Mouse (Mus musculus) CH12.LX (cell line): ENCODE measurements at regions not wholly inside any gene's neighbourhood (a gene's known extent, or its start where the extent isn't known, plus 50 kb on each side); places are given as distances from the start of the nearest gene placed in this dataset.

ENCODE experiments used
- CHD2 ChIP-seq: IDR thresholded peaks from 2 replicates; pipeline ENCODE4 v1.6.1; 2011; ENCODE audit warnings: low read length, improper control_type of control experiment
- CTCF ChIP-seq, 2 experiments: IDR thresholded peaks in 1 of 2; conservative IDR thresholded peaks in 1 of 2; 2 replicates each; pipeline ENCODE4 v1.5.1; 2011 to 2012; ENCODE audit warnings: low read depth in 2 of 2, low read length in 2 of 2, improper control_type of control experiment in 1 of 2, inconsistent platforms in 1 of 2, mild to moderate bottlenecking in 1 of 2, moderate library complexity in 1 of 2
- E2F4 ChIP-seq: IDR thresholded peaks from 2 replicates; pipeline ENCODE4 v1.6.1; 2011; ENCODE audit warnings: low read depth, low read length, improper control_type of control experiment; ENCODE audit not compliant: insufficient replicate concordance
- EP300 ChIP-seq: IDR thresholded peaks from 2 replicates; pipeline ENCODE4 v1.6.1; 2011; ENCODE audit warnings: low read length, improper control_type of control experiment
- MAX ChIP-seq: IDR thresholded peaks from 2 replicates; pipeline ENCODE4 v1.6.1; 2011; ENCODE audit warnings: low read length, improper control_type of control experiment
- POLR2A ChIP-seq: IDR thresholded peaks from 2 replicates; pipeline ENCODE4 v1.6.1; 2011; ENCODE audit warnings: low read depth, mild to moderate bottlenecking, improper control_type of control experiment, low read length
- RAD21 ChIP-seq: IDR thresholded peaks from 2 replicates; pipeline ENCODE4 v1.6.1; 2011; ENCODE audit warnings: low read depth, mild to moderate bottlenecking, low read length, improper control_type of control experiment, moderate library complexity
- SMC3 ChIP-seq: IDR thresholded peaks from 2 replicates; pipeline ENCODE4 v1.6.1; 2011; ENCODE audit warnings: low read depth, low read length, improper control_type of control experiment
- USF1 ChIP-seq: IDR thresholded peaks from 2 replicates; pipeline ENCODE4 v1.6.1; 2014; ENCODE audit warnings: low read depth, mild to moderate bottlenecking, inconsistent platforms, low read length, improper control_type of control experiment
- USF2 ChIP-seq: conservative IDR thresholded peaks from 2 replicates; pipeline ENCODE4 v1.6.1; 2011; ENCODE audit warnings: low read depth, low read length, improper control_type of control experiment

GRCm38 (mm10) chr15:52508609-52509008 is 1376.1 kb upstream of the Gm7489 start:
- TF ChIP-seq MAX: no peak
- TF ChIP-seq RAD21: no peak
- TF ChIP-seq EP300: no peak
- TF ChIP-seq USF1: no peak
- TF ChIP-seq CTCF (conservative IDR thresholded peaks at IDR 0.05 in 1 of 2, IDR thresholded peaks at IDR 0.05 in 1 of 2; ENCODE audit: low read depth in 2 of 2, low read length in 2 of 2): no peak
- TF ChIP-seq E2F4: no peak
- no peak for TF ChIP-seq POLR2A
- no peak for TF ChIP-seq USF2
- no peak for TF ChIP-seq CHD2
- no peak for TF ChIP-seq SMC3
